Mouse (Mus musculus) kidney, adult 2 months (tissue): ENCODE results near the gene Dph6.

ENCODE experiments used
- CTCF ChIP-seq: fragments of 200-500 bp; conservative IDR thresholded peaks from 2 replicates; pipeline ENCODE4 v1.5.1; 2011; ENCODE audit warnings: low read depth, mild to moderate bottlenecking, control low read depth, low read length, moderate library complexity, mixed read lengths; ENCODE audit not compliant: insufficient read depth, insufficient read length
- POLR2A ChIP-seq: fragments of 200-500 bp; IDR thresholded peaks from one replicate; pipeline ENCODE4 v1.6.1; 2011; ENCODE audit warnings: low read depth, low read length, control low read depth

- TF ChIP-seq CTCF, result no peak
- no peak for TF ChIP-seq POLR2A
These were observed 55.0 kb downstream of the Dph6 start for GRCm38 (mm10) chr2:114599793-114600192.
